Mouse (Mus musculus) C2C12 (cell line): ENCODE data around the gene Gata2. TPM values are rescaled to one million over a fixed set of nuclear protein-coding genes. Genes with fewer than 3 reads are reported as not detected.

Experiments
- H3K27me3 ChIP-seq: one replicate; pipeline ENCODE4 v1.6.1; 2011; ENCODE audit not compliant: control insufficient read depth, insufficient read depth, insufficient read length
- H3K36me3 ChIP-seq: one replicate; pipeline ENCODE4 v1.6.1; 2011; ENCODE audit not compliant: control insufficient read depth, insufficient read depth
- H3K4me3 ChIP-seq: one replicate; pipeline ENCODE4 v1.5.1; 2011; ENCODE audit warnings: mild to moderate bottlenecking, control low read depth; ENCODE audit not compliant: poor library complexity, insufficient read depth, severe bottlenecking
- H3K79me2 ChIP-seq: one replicate; pipeline ENCODE4 v1.6.1; 2011; ENCODE audit not compliant: control insufficient read depth, insufficient read depth
- H3K79me3 ChIP-seq: one replicate; pipeline ENCODE4 v1.6.1; 2011; ENCODE audit warnings: low read depth, control low read depth
- H3ac ChIP-seq: one replicate; pipeline ENCODE3; 2011; ENCODE audit warnings: low read depth; ENCODE audit not compliant: control insufficient read depth, insufficient read length
- CEBPB ChIP-seq: IDR thresholded peaks from one replicate; pipeline ENCODE4 v1.6.1; 2011; ENCODE audit warnings: low read depth, mild to moderate bottlenecking, control low read depth, moderate library complexity
- CTCF ChIP-seq: IDR thresholded peaks from one replicate; pipeline ENCODE4 v1.5.1; 2011; ENCODE audit not compliant: control insufficient read depth, insufficient read depth, insufficient read length
- FOSL1 ChIP-seq: IDR thresholded peaks from one replicate; pipeline ENCODE4 v1.8.0; 2011; ENCODE audit warnings: mild to moderate bottlenecking, low read length; ENCODE audit not compliant: poor library complexity, insufficient read depth, severe bottlenecking
- MAX ChIP-seq: IDR thresholded peaks from one replicate; pipeline ENCODE4 v1.6.1; 2011; ENCODE audit warnings: mild to moderate bottlenecking, control low read depth
- MYOD1 ChIP-seq: IDR thresholded peaks from one replicate; pipeline ENCODE4 v1.6.1; 2011; ENCODE audit warnings: low read depth; ENCODE audit not compliant: control insufficient read depth, insufficient read length
- MYOG ChIP-seq: IDR thresholded peaks from one replicate; pipeline ENCODE4 v1.6.1; 2011; ENCODE audit not compliant: control insufficient read depth, insufficient read length; ENCODE audit errors: extremely low read depth
- USF1 ChIP-seq: IDR thresholded peaks from one replicate; pipeline ENCODE4 v1.6.1; 2011; ENCODE audit warnings: low read depth, mild to moderate bottlenecking, control low read depth, moderate library complexity
- polyA plus RNA-seq: library from polyadenylated mRNA; unstranded; fragments of >200 nt; fragmentation: generic; extraction: Trizol; gene quantifications from one replicate; pipeline ENCODE4 v1.2.1, GENCODE M21; 2012; ENCODE audit warnings: missing spikeins

Gata2 gene
- polyA plus RNA-seq, 1 experiment, result 45.8 TPM

- TF ChIP-seq MYOD1, result no peak
- no peak for TF ChIP-seq MYOG
- H3K27me3 ChIP-seq, result peaks cover 49% of the 10 kb centered on the region
- no peak overlapping the region for H3ac ChIP-seq
- H3K79me3 ChIP-seq, result no peaks in the 10 kb centered on the region
- no peaks in the 10 kb centered on the region for H3K79me2 ChIP-seq
- no peak overlapping the region for H3K4me3 ChIP-seq
- H3K36me3 ChIP-seq, result no peaks in the 10 kb centered on the region
Observed at GRCm38 (mm10) chr6:88235983-88236382, 42.3 kb downstream of the Gata2 start.

- Histone ChIP-seq H3K4me3 (no peak overlapping the region), H3K27me3 (peaks cover 48% of the 10 kb centered on the region), H3K79me3 (no peaks in the 10 kb centered on the region), H3ac (no peak overlapping the region), H3K79me2 (no peaks in the 10 kb centered on the region), H3K36me3 (no peaks in the 10 kb centered on the region)
- TF ChIP-seq CTCF (no peak), CEBPB (no peak), FOSL1 (no peak), USF1 (no peak), MAX (no peak), MYOD1 (no peak), MYOG (no peak)
Observed at GRCm38 (mm10) chr6:88236513-88236912, 42.8 kb downstream of the Gata2 start.

- no peak for TF ChIP-seq MYOD1
- TF ChIP-seq FOSL1, result no peak
- no peak for TF ChIP-seq CEBPB
- peak; percentile 97 for TF ChIP-seq CTCF
- no peak for TF ChIP-seq MAX
- no peak overlapping the region for H3K4me3 ChIP-seq
- H3K36me3 ChIP-seq, result no peaks in the 10 kb centered on the region
- H3K79me3 ChIP-seq, result no peaks in the 10 kb centered on the region
- H3K79me2 ChIP-seq, result no peaks in the 10 kb centered on the region
- H3K27me3 ChIP-seq, result peaks cover 5% of the 10 kb centered on the region
- H3ac ChIP-seq, result no peak overlapping the region
Observed at GRCm38 (mm10) chr6:88242604-88243003, 48.9 kb downstream of the Gata2 start.

GRCm38 (mm10) chr6:88249231-88249630 lies 55.5 kb downstream of the Gata2 start:
- Histone ChIP-seq H3K79me3 (no peaks in the 10 kb centered on the region), H3K36me3 (no peaks in the 10 kb centered on the region), H3K27me3 (peaks cover 5% of the 10 kb centered on the region), H3ac (no peak overlapping the region), H3K4me3 (no peak overlapping the region), H3K79me2 (no peaks in the 10 kb centered on the region)
- TF ChIP-seq MYOG (no peak), CTCF (no peak), FOSL1 (no peak), MAX (no peak), USF1 (no peak), MYOD1 (no peak), CEBPB (no peak)

GRCm38 (mm10) chr6:88251396-88251795 lies 57.7 kb downstream of the Gata2 start:
- no peak overlapping the region for H3ac ChIP-seq
- no peaks in the 10 kb centered on the region for H3K79me3 ChIP-seq
- peaks cover 5% of the 10 kb centered on the region for H3K27me3 ChIP-seq
- no peak overlapping the region for H3K4me3 ChIP-seq
- no peaks in the 10 kb centered on the region for H3K79me2 ChIP-seq
- no peaks in the 10 kb centered on the region for H3K36me3 ChIP-seq
- no peak for TF ChIP-seq CEBPB
- TF ChIP-seq FOSL1, result no peak
- no peak for TF ChIP-seq CTCF
- no peak for TF ChIP-seq MYOD1
- TF ChIP-seq MAX, result no peak
- TF ChIP-seq MYOG, result no peak
- TF ChIP-seq USF1, result no peak

GRCm38 (mm10) chr6:88251798-88252478 lies 58.2 kb downstream of the Gata2 start:
- H3K79me2 ChIP-seq, result no peaks in the 10 kb centered on the region
- TF ChIP-seq MAX (no peak), CEBPB (no peak), MYOD1 (no peak), FOSL1 (no peak), USF1 (no peak), CTCF (no peak), MYOG (no peak)
- H3K79me3 ChIP-seq, result no peaks in the 10 kb centered on the region
- no peak overlapping the region for H3ac ChIP-seq
- H3K36me3 ChIP-seq, result no peaks in the 10 kb centered on the region
- H3K4me3 ChIP-seq, result no peak overlapping the region
- H3K27me3 ChIP-seq, result peaks cover 5% of the 10 kb centered on the region
